Mouse (Mus musculus): ENCODE results near the gene Vps8. TPM values are rescaled to one million over a fixed set of nuclear protein-coding genes. Genes with fewer than 3 reads are reported as not detected.

The Vps8 gene
- polyA plus RNA-seq, 1 experiment from 2014 or later: 19.0 TPM

GRCm38 (mm10) chr16:21430377-21431060 is 7.6 kb downstream of the Vps8 start:
- Histone ChIP-seq H3K4me3 (ENCODE audit: low read depth, low read length) (no peak overlapping the region), H3K4me2 (ENCODE audit: low read depth, low read length) (no peak overlapping the region), H3K27me3 (ENCODE audit: control insufficient read depth, insufficient read depth, low read length) (no peaks in the 10 kb centered on the region), H3K27ac (replicated peaks; ENCODE audit: low read depth, low read length) (no peak overlapping the region), H3K9me3 (replicated peaks; ENCODE audit: control insufficient read depth, low read length) (no peaks in the 10 kb centered on the region), H3K4me1 (ENCODE audit: control insufficient read depth, insufficient read depth, low read length) (no peaks in the 10 kb centered on the region), H3K9ac (replicated peaks; ENCODE audit: low read length) (no peak overlapping the region), H3K36me3 (replicated peaks; ENCODE audit: control insufficient read depth, insufficient read depth, low read depth, low read length) (no peaks in the 10 kb centered on the region)
- DNase-seq (ENCODE audit: low spot score) (no peak), ATAC-seq (replicated peaks; ENCODE audit: insufficient number of reproducible peaks, low FRiP score, low TSS enrichment, low read depth) (no peak)
- 83% methylated on average over 2 of the region's 2 CpGs for WGBS

GRCm38 (mm10) chr16:21431614-21432013 is 8.7 kb downstream of the Vps8 start:
- H3K27me3 ChIP-seq (ENCODE audit: control insufficient read depth, insufficient read depth, low read length): no peaks in the 10 kb centered on the region
- no peak overlapping the region for H3K9ac ChIP-seq (replicated peaks; ENCODE audit: low read length)
- no peak overlapping the region for H3K4me3 ChIP-seq (ENCODE audit: low read depth, low read length)
- no peaks in the 10 kb centered on the region for H3K9me3 ChIP-seq (replicated peaks; ENCODE audit: control insufficient read depth, low read length)
- no peak for DNase-seq (ENCODE audit: low spot score)
- H3K36me3 ChIP-seq (replicated peaks; ENCODE audit: control insufficient read depth, insufficient read depth, low read depth, low read length): no peaks in the 10 kb centered on the region
- no peak overlapping the region for H3K27ac ChIP-seq (replicated peaks; ENCODE audit: low read depth, low read length)
- no peak overlapping the region for H3K4me2 ChIP-seq (ENCODE audit: low read depth, low read length)
- 89% methylated on average over 3 of the region's 3 CpGs for WGBS
- no peak for ATAC-seq (replicated peaks; ENCODE audit: insufficient number of reproducible peaks, low FRiP score, low TSS enrichment, low read depth)
- H3K4me1 ChIP-seq (ENCODE audit: control insufficient read depth, insufficient read depth, low read length): no peaks in the 10 kb centered on the region

- no peaks in the 10 kb centered on the region for H3K4me1 ChIP-seq (ENCODE audit: control insufficient read depth, insufficient read depth, low read length)
- WGBS: 46% methylated on average over 3 of the region's 3 CpGs
- DNase-seq (ENCODE audit: low spot score): peak; percentile 34
- no peak for ATAC-seq (replicated peaks; ENCODE audit: insufficient number of reproducible peaks, low FRiP score, low TSS enrichment, low read depth)
- no peak overlapping the region for H3K9ac ChIP-seq (replicated peaks; ENCODE audit: low read length)
- H3K27me3 ChIP-seq (ENCODE audit: control insufficient read depth, insufficient read depth, low read length): no peaks in the 10 kb centered on the region
- H3K4me3 ChIP-seq (ENCODE audit: low read depth, low read length): no peak overlapping the region
- no peaks in the 10 kb centered on the region for H3K9me3 ChIP-seq (replicated peaks; ENCODE audit: control insufficient read depth, low read length)
- no peak overlapping the region for H3K4me2 ChIP-seq (ENCODE audit: low read depth, low read length)
- no peak overlapping the region for H3K27ac ChIP-seq (replicated peaks; ENCODE audit: low read depth, low read length)
- no peaks in the 10 kb centered on the region for H3K36me3 ChIP-seq (replicated peaks; ENCODE audit: control insufficient read depth, insufficient read depth, low read depth, low read length)
These were observed 10.6 kb downstream of the Vps8 start for GRCm38 (mm10) chr16:21433543-21433942.

- no peaks in the 10 kb centered on the region for H3K9me3 ChIP-seq (replicated peaks; ENCODE audit: control insufficient read depth, low read length)
- no peaks in the 10 kb centered on the region for H3K27me3 ChIP-seq (ENCODE audit: control insufficient read depth, insufficient read depth, low read length)
- no peaks in the 10 kb centered on the region for H3K36me3 ChIP-seq (replicated peaks; ENCODE audit: control insufficient read depth, insufficient read depth, low read depth, low read length)
- no peaks in the 10 kb centered on the region for H3K4me1 ChIP-seq (ENCODE audit: control insufficient read depth, insufficient read depth, low read length)
- ATAC-seq (replicated peaks; ENCODE audit: insufficient number of reproducible peaks, low FRiP score, low TSS enrichment, low read depth) (no peak), DNase-seq (ENCODE audit: low spot score) (no peak)
- H3K4me3 ChIP-seq (ENCODE audit: low read depth, low read length): no peak overlapping the region
- H3K9ac ChIP-seq (replicated peaks; ENCODE audit: low read length): no peak overlapping the region
- no peak overlapping the region; the same call in 1 of the 2 replicates for H3K27ac ChIP-seq (replicated peaks; ENCODE audit: low read depth, low read length)
- H3K4me2 ChIP-seq (ENCODE audit: low read depth, low read length): no peak overlapping the region
These were observed 18.1 kb downstream of the Vps8 start for GRCm38 (mm10) chr16:21441012-21441411.

- Histone ChIP-seq H3K36me3 (replicated peaks; ENCODE audit: control insufficient read depth, insufficient read depth, low read depth, low read length) (no peaks in the 10 kb centered on the region), H3K4me1 (ENCODE audit: control insufficient read depth, insufficient read depth, low read length) (no peaks in the 10 kb centered on the region), H3K4me2 (ENCODE audit: low read depth, low read length) (no peak overlapping the region), H3K9ac (replicated peaks; ENCODE audit: low read length) (no peak overlapping the region), H3K9me3 (replicated peaks; ENCODE audit: control insufficient read depth, low read length) (no peaks in the 10 kb centered on the region), H3K27ac (replicated peaks; ENCODE audit: low read depth, low read length) (0 out of 2 replicates have a peak overlapping the region, but pooled peaks have one; percentile 22), H3K27me3 (ENCODE audit: control insufficient read depth, insufficient read depth, low read length) (no peaks in the 10 kb centered on the region), H3K4me3 (ENCODE audit: low read depth, low read length) (no peak overlapping the region)
- DNase-seq (ENCODE audit: low spot score) (peak; percentile 77), ATAC-seq (replicated peaks; ENCODE audit: insufficient number of reproducible peaks, low FRiP score, low TSS enrichment, low read depth) (peak; percentile 50; the same call in 1 of the 2 replicates)
- 18% methylated on average over 9 of the region's 9 CpGs for WGBS
These were observed 22.2 kb downstream of the Vps8 start for GRCm38 (mm10) chr16:21445026-21445625.

GRCm38 (mm10) chr16:21447447-21447846 is 24.5 kb downstream of the Vps8 start:
- no peaks in the 10 kb centered on the region for H3K36me3 ChIP-seq (replicated peaks; ENCODE audit: control insufficient read depth, insufficient read depth, low read depth, low read length)
- ATAC-seq (replicated peaks; ENCODE audit: insufficient number of reproducible peaks, low FRiP score, low TSS enrichment, low read depth) (no peak), DNase-seq (ENCODE audit: low spot score) (no peak)
- H3K9ac ChIP-seq (replicated peaks; ENCODE audit: low read length): no peak overlapping the region
- no peak overlapping the region for H3K27ac ChIP-seq (replicated peaks; ENCODE audit: low read depth, low read length)
- H3K4me1 ChIP-seq (ENCODE audit: control insufficient read depth, insufficient read depth, low read length): no peaks in the 10 kb centered on the region
- WGBS: 88% methylated on average over 5 of the region's 5 CpGs
- no peaks in the 10 kb centered on the region for H3K27me3 ChIP-seq (ENCODE audit: control insufficient read depth, insufficient read depth, low read length)
- no peak overlapping the region for H3K4me2 ChIP-seq (ENCODE audit: low read depth, low read length)
- no peak overlapping the region for H3K4me3 ChIP-seq (ENCODE audit: low read depth, low read length)
- H3K9me3 ChIP-seq (replicated peaks; ENCODE audit: control insufficient read depth, low read length): no peaks in the 10 kb centered on the region

GRCm38 (mm10) chr16:21448464-21448863 is 25.5 kb downstream of the Vps8 start:
- ATAC-seq (replicated peaks; ENCODE audit: insufficient number of reproducible peaks, low FRiP score, low TSS enrichment, low read depth) (no peak), DNase-seq (ENCODE audit: low spot score) (no peak)
- H3K9ac ChIP-seq (replicated peaks; ENCODE audit: low read length): no peak overlapping the region
- H3K36me3 ChIP-seq (replicated peaks; ENCODE audit: control insufficient read depth, insufficient read depth, low read depth, low read length): no peaks in the 10 kb centered on the region
- no peaks in the 10 kb centered on the region for H3K4me1 ChIP-seq (ENCODE audit: control insufficient read depth, insufficient read depth, low read length)
- whole genome bisulfite sequencing: 91% methylated on average over 5 of the region's 5 CpGs
- no peaks in the 10 kb centered on the region for H3K9me3 ChIP-seq (replicated peaks; ENCODE audit: control insufficient read depth, low read length)
- H3K4me3 ChIP-seq (ENCODE audit: low read depth, low read length): no peak overlapping the region
- H3K27ac ChIP-seq (replicated peaks; ENCODE audit: low read depth, low read length): no peak overlapping the region
- no peak overlapping the region for H3K4me2 ChIP-seq (ENCODE audit: low read depth, low read length)
- H3K27me3 ChIP-seq (ENCODE audit: control insufficient read depth, insufficient read depth, low read length): no peaks in the 10 kb centered on the region

- H3K27ac ChIP-seq (replicated peaks; ENCODE audit: low read depth, low read length): no peak overlapping the region
- H3K4me3 ChIP-seq (ENCODE audit: low read depth, low read length): no peak overlapping the region
- 83% methylated on average over 8 of the region's 8 CpGs for WGBS
- no peaks in the 10 kb centered on the region for H3K9me3 ChIP-seq (replicated peaks; ENCODE audit: control insufficient read depth, low read length)
- DNase-seq (ENCODE audit: low spot score) (no peak), ATAC-seq (replicated peaks; ENCODE audit: insufficient number of reproducible peaks, low FRiP score, low TSS enrichment, low read depth) (no peak)
- no peaks in the 10 kb centered on the region for H3K27me3 ChIP-seq (ENCODE audit: control insufficient read depth, insufficient read depth, low read length)
- no peak overlapping the region for H3K4me2 ChIP-seq (ENCODE audit: low read depth, low read length)
- H3K9ac ChIP-seq (replicated peaks; ENCODE audit: low read length): no peak overlapping the region
- H3K36me3 ChIP-seq (replicated peaks; ENCODE audit: control insufficient read depth, insufficient read depth, low read depth, low read length): no peaks in the 10 kb centered on the region
- no peaks in the 10 kb centered on the region for H3K4me1 ChIP-seq (ENCODE audit: control insufficient read depth, insufficient read depth, low read length)
These were observed 27.0 kb downstream of the Vps8 start for GRCm38 (mm10) chr16:21449890-21450289.

All from embryonic facial prominence, embryonic 11.5 days (tissue).